Mouse (Mus musculus) ES-E14 (cell line): Measurements from ENCODE around the gene Mrpl17.

Experiments
- CHD2 ChIP-seq: IDR thresholded peaks from 2 replicates; pipeline ENCODE4 v1.6.1; 2014; ENCODE audit warnings: mild to moderate bottlenecking, low read depth, low read length, inconsistent platforms
- MAFK ChIP-seq: IDR thresholded peaks from 2 replicates; pipeline ENCODE4 v1.6.1; 2014; ENCODE audit warnings: mild to moderate bottlenecking, low read depth, low read length, inconsistent platforms; ENCODE audit not compliant: insufficient read depth
- ZC3H11A ChIP-seq: IDR thresholded peaks from 2 replicates; pipeline ENCODE4 v1.6.1; 2012; ENCODE audit warnings: low read depth, mild to moderate bottlenecking, inconsistent platforms, low read length, borderline replicate concordance
- ZNF384 ChIP-seq: IDR thresholded peaks from 2 replicates; pipeline ENCODE4 v1.6.1; 2012; ENCODE audit warnings: low read depth, low read length, inconsistent platforms

DNA sequence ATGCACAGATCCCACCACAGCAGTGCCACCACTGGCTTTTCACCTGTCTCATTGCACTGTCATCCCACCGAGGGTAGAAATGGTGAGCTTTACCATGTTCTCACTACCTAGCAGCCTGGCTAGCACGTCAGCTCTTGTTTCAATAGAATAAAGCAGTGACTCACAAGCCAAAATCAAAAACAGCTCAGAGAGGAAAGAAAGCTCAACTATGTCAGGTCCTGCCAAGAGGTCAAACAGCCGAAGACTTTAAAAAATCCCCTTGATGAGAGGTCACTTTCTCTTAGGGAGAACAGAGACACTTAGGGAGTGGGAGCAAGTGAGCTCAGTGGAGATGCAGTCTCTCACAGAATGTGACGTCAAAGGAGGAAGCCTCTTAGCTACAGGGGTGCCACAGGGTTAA, 27.0 kb downstream of the Mrpl17 start:
- TF ChIP-seq MAFK, result no peak
- TF ChIP-seq ZC3H11A, result no peak
- TF ChIP-seq ZNF384, result no peak
- TF ChIP-seq CHD2, result no peak
